Mouse (Mus musculus) mesoderm, embryonic 11.5 days (tissue): Measurements from ENCODE around the gene Ifrd2.

Experiments used
- DNase-seq: peaks from one replicate; pipeline ENCODE4 v3.0.0-alpha.2; 2012; ENCODE audit warnings: low read depth, low spot score

The Ifrd2 gene

GRCm38 (mm10) chr9:107619546-107619879 lies 32.1 kb downstream of the Ifrd2 start:
- DNase-seq, result no peak

- DNase-seq, result no peak
Observed at GRCm38 (mm10) chr9:107620954-107621353, 33.5 kb downstream of the Ifrd2 start.

- DNase-seq, result no peak
Observed at GRCm38 (mm10) chr9:107624539-107624938, 37.1 kb downstream of the Ifrd2 start.

GRCm38 (mm10) chr9:107624951-107625350 lies 37.5 kb downstream of the Ifrd2 start:
- no peak for DNase-seq

- no peak for DNase-seq
Observed at GRCm38 (mm10) chr9:107625351-107626128, 38.1 kb downstream of the Ifrd2 start.

GRCm38 (mm10) chr9:107626158-107626843 lies 38.9 kb downstream of the Ifrd2 start:
- DNase-seq, result peak; percentile 65

- peak; percentile 95 for DNase-seq
Observed at GRCm38 (mm10) chr9:107626844-107627277, 39.4 kb downstream of the Ifrd2 start.

- no peak for DNase-seq
Observed at GRCm38 (mm10) chr9:107627387-107628255, 40.2 kb downstream of the Ifrd2 start.

- DNase-seq, result no peak
Observed at GRCm38 (mm10) chr9:107628721-107629410, 41.4 kb downstream of the Ifrd2 start.

GRCm38 (mm10) chr9:107629411-107629730 lies 41.9 kb downstream of the Ifrd2 start:
- no peak for DNase-seq

GRCm38 (mm10) chr9:107629901-107630425 lies 42.5 kb downstream of the Ifrd2 start:
- no peak for DNase-seq

- peak; percentile 88 for DNase-seq
Observed at GRCm38 (mm10) chr9:107630576-107630975, 43.1 kb downstream of the Ifrd2 start.

- DNase-seq, result no peak
Observed at GRCm38 (mm10) chr9:107631311-107631826, 43.9 kb downstream of the Ifrd2 start.

- DNase-seq, result no peak
Observed at GRCm38 (mm10) chr9:107631861-107632260, 44.4 kb downstream of the Ifrd2 start.

- no peak for DNase-seq
Observed at GRCm38 (mm10) chr9:107632478-107632877, 45.0 kb downstream of the Ifrd2 start.

GRCm38 (mm10) chr9:107633091-107633660 lies 45.7 kb downstream of the Ifrd2 start:
- DNase-seq, result peak; percentile 75

- DNase-seq, result no peak
Observed at GRCm38 (mm10) chr9:107633661-107634405, 46.4 kb downstream of the Ifrd2 start.

- no peak for DNase-seq
Observed at GRCm38 (mm10) chr9:107634406-107635278, 47.2 kb downstream of the Ifrd2 start.
